Mouse (Mus musculus) intestine, embryonic 14.5 days (tissue): ENCODE data around the gene Fastkd3. TPM values are rescaled to one million over a fixed set of nuclear protein-coding genes. Genes with fewer than 3 reads are reported as not detected.
"Not testable (repeated sequence)": the region's sequence is repeated elsewhere in the genome, so short reads cannot be mapped to it uniquely, and the experiment has no call there.

ENCODE experiments used
- ATAC-seq: fragments of 200-750 bp; cut with Nextera tagmentation; replicated peaks from 2 replicates; pipeline ENCODE4 v1.8.0; 2017; ENCODE audit warnings: low read depth, moderate number of reproducible peaks, moderate TSS enrichment, moderate library complexity; ENCODE audit not compliant: low FRiP score, low TSS enrichment
- DNase-seq: peaks from one replicate; pipeline ENCODE4 v3.0.0-alpha.2; 2018; ENCODE audit warnings: low spot score
- H3K27ac ChIP-seq: fragments of 300-500 bp; sonication (generic); 2 replicates; pipeline ENCODE4 v1.5.1; 2014; ENCODE audit warnings: low read depth, mild to moderate bottlenecking, control low read depth
- H3K27me3 ChIP-seq: fragments of 300-500 bp; sonication (generic); replicated peaks from 2 replicates; pipeline ENCODE4 v1.6.1; 2014; ENCODE audit warnings: low read length, control low read depth; ENCODE audit not compliant: control insufficient read depth, insufficient read depth
- H3K36me3 ChIP-seq: fragments of 300-500 bp; sonication (generic); 2 replicates; pipeline ENCODE4 v1.6.1; 2014; ENCODE audit warnings: low read length, control low read depth; ENCODE audit not compliant: control insufficient read depth, insufficient read depth
- H3K4me1 ChIP-seq: fragments of 300-500 bp; sonication (generic); replicated peaks from 2 replicates; pipeline ENCODE4 v1.6.1; 2014; ENCODE audit warnings: low read length, control low read depth, mixed read lengths; ENCODE audit not compliant: control insufficient read depth, insufficient read depth
- H3K4me2 ChIP-seq: fragments of 300-500 bp; sonication (generic); 2 replicates; pipeline ENCODE4 v1.6.1; 2014; ENCODE audit warnings: low read length
- H3K4me3 ChIP-seq: fragments of 300-500 bp; sonication (generic); 2 replicates; pipeline ENCODE4 v1.5.1; 2014; ENCODE audit warnings: low read depth, low read length, control low read depth, mixed read lengths
- H3K9ac ChIP-seq: fragments of 300-500 bp; sonication (generic); 2 replicates; pipeline ENCODE4 v1.6.1; 2014; ENCODE audit warnings: mild to moderate bottlenecking, low read length
- H3K9me3 ChIP-seq: fragments of 300-500 bp; sonication (generic); 2 replicates; pipeline ENCODE4 v1.6.1; 2016; ENCODE audit warnings: low read length, control low read depth; ENCODE audit not compliant: control insufficient read depth
- WGBS: fragments of 180-500 bp; shearing (Covaris S2); extraction: QIAGEN DNeasy Blood & Tissue Kit; methylation state at CpG from one replicate; pipeline ENCODE4 v1.1.7; 2014; 5-methylcytosine and 5-hydroxymethylcytosine counted together
- polyA plus RNA-seq: library from polyadenylated mRNA; unstranded; fragments of >200 nt; fragmentation: Nextera tagmentation; extraction: Ambion mirVana; gene quantifications from 2 replicates; pipeline ENCODE4 v1.2.1, GENCODE M21; 2014

The Fastkd3 gene
- polyA plus RNA-seq: 34.8 and 37.3 TPM in 2 replicates

DNA sequence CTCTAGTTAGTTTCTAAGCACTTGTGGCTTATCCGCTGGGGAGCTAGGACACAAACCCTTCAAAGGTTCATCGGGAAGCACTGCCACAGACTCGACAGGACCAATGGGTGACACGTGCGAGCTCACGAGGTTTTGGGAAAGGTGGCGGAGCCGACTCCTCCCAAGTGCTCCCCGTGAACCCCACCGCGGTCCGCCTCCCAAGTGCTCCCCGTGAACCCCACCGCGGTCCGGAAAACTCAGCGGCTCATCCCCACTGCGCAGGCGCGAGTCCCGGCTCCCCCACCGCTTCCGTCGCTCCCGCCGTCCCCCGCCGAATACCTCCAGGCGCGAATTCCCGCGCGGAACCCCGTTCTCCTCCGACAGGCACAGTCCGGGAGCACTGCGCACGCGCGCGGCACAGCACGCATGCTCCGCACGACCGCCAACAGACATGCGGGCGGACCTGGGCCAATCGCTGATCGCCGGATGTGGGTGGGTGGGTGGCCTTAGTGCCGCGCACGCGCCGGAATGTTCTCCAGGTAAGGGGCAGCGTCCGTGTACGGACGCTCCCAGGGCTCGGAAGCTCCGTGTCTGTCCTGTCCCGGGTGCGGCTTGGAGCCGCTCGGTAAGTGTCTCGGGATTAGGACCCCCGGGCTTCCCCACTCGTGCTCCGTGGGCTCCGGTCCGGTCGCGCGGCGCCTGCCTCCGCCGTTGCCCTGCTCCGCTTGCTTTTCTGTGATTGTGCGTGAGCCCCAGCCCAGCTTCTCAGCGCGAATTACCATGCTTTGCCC lies at the start of gene Fastkd3, which contains the start of gene Mtrr:
TSS of gene Fastkd3 (plus strand) at position 488 of the 770 bp plus-strand sequence.
TSS of gene Mtrr (minus strand) at position 403 of the 770 bp plus-strand sequence.
- peak within 1 kb of the TSS; percentile 66 for H3K4me3 ChIP-seq
- WGBS: under 1% methylated on average over 81 of the region's 81 CpGs
- DNase-seq (peak; percentile 98), ATAC-seq (peak; percentile 100)
- H3K27ac ChIP-seq: peak within 1 kb of the TSS; percentile 77
- H3K9me3 ChIP-seq: no peaks in the 10 kb centered on the region
- peak within 1 kb of the TSS; percentile 77 for H3K4me2 ChIP-seq
- H3K27me3 ChIP-seq: no peaks in the 10 kb centered on the region
- peak within 1 kb of the TSS; percentile 74 for H3K9ac ChIP-seq
- H3K36me3 ChIP-seq: peaks cover 56% of the 10 kb centered on the region
- peaks cover 8% of the 10 kb centered on the region for H3K4me1 ChIP-seq

GRCm38 (mm10) chr13:68553391-68553790 lies 28.6 kb upstream of the Fastkd3 start:
- H3K4me2 ChIP-seq, H3K4me1 ChIP-seq, H3K9me3 ChIP-seq, H3K4me3 ChIP-seq, H3K27ac ChIP-seq, DNase-seq, H3K36me3 ChIP-seq, H3K27me3 ChIP-seq, H3K9ac ChIP-seq, ATAC-seq: not testable (repeated sequence)
- WGBS: 14% methylated on average over 3 of the region's 6 CpGs

- ATAC-seq (no peak), DNase-seq (no peak)
- H3K9me3 ChIP-seq: no peaks in the 10 kb centered on the region
- no peak overlapping the region for H3K27ac ChIP-seq
- H3K4me3 ChIP-seq: no peak overlapping the region
- no peak overlapping the region for H3K9ac ChIP-seq
- peaks cover 8% of the 10 kb centered on the region for H3K4me1 ChIP-seq
- WGBS: 95% methylated on average over 9 of the region's 9 CpGs
- no peak overlapping the region for H3K4me2 ChIP-seq
- no peaks in the 10 kb centered on the region for H3K27me3 ChIP-seq
- H3K36me3 ChIP-seq: peaks cover 80% of the 10 kb centered on the region
These were observed 13.9 kb upstream of the Fastkd3 start for GRCm38 (mm10) chr13:68568110-68568509.

DNA sequence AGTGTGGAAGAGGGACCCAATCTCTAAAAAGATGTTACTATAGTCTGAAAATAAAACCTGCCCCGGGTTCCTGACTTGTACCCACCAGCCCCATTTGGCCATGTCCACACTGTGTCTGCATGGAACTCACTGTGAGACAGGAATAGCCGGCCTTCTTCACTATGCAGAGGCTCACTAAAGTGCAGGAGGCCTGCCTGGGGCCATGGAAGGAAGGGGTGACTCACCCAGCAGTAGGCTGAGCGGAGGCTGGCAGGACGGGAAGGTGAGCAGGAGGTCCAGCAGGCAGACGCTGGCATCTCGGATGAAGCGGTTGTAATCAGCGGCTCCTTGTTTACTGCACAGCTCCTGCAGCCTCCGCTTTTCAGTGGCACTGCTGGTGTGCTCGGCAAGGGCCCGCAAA lies 13.5 kb upstream of the Fastkd3 start:
- H3K27me3 ChIP-seq: no peaks in the 10 kb centered on the region
- H3K4me2 ChIP-seq: no peak overlapping the region
- no peaks in the 10 kb centered on the region for H3K9me3 ChIP-seq
- DNase-seq: no peak
- ATAC-seq: no peak
- H3K4me1 ChIP-seq: peaks cover 12% of the 10 kb centered on the region
- 93% methylated on average over 11 of the region's 11 CpGs for WGBS
- peaks cover 76% of the 10 kb centered on the region for H3K36me3 ChIP-seq
- no peak overlapping the region for H3K4me3 ChIP-seq
- H3K9ac ChIP-seq: no peak overlapping the region
- H3K27ac ChIP-seq: no peak overlapping the region

DNA sequence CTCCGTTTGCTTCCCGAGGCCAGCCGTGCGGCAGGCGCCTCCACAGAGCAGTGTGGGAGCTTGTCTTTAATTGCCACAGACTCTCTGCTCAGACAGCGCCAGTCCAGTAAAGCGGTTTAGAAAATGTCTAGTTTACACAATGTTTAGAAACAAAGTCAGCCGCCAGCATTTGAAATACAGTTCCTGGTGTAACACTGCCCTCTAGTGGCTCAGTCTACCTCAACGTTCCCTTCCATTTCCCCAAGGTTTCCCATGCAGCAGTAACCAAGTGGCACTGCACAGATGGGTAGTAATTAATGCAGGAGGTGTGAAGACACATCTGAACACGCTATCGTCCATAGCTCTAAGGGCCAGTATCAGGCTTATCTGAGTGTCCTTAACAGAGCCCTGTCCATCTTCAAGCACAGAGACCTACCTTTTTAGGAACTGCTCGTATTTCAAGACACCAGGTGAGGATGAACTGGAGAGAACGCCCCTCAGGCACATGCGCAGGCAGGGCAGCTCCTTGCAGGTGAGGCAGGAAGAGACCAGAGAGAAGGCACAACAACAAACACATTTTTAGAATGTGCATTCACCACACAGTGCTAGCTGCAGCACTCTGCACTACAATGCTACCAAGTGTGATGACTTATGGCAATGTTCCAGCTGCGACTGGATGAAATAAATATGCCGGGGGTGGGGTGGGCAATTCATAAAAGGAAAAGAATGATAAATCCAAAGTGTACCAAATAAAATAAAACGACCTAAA lies 12.3 kb upstream of the Fastkd3 start:
- DNase-seq (peak; percentile 75), ATAC-seq (no peak)
- no peak overlapping the region for H3K9ac ChIP-seq
- H3K27ac ChIP-seq: no peak overlapping the region
- peaks cover 69% of the 10 kb centered on the region for H3K36me3 ChIP-seq
- H3K4me2 ChIP-seq: no peak overlapping the region
- H3K27me3 ChIP-seq: no peaks in the 10 kb centered on the region
- no peak overlapping the region for H3K4me3 ChIP-seq
- H3K4me1 ChIP-seq: peaks cover 16% of the 10 kb centered on the region
- 53% methylated on average over 17 of the region's 17 CpGs for WGBS
- no peaks in the 10 kb centered on the region for H3K9me3 ChIP-seq

GRCm38 (mm10) chr13:68572247-68572646 lies 9.8 kb upstream of the Fastkd3 start:
- ATAC-seq (no peak), DNase-seq (no peak)
- no peaks in the 10 kb centered on the region for H3K9me3 ChIP-seq
- H3K27ac ChIP-seq: no peak overlapping the region
- no peaks in the 10 kb centered on the region for H3K27me3 ChIP-seq
- peaks cover 62% of the 10 kb centered on the region for H3K36me3 ChIP-seq
- H3K4me2 ChIP-seq: no peak overlapping the region
- no peak overlapping the region for H3K9ac ChIP-seq
- 75% methylated on average over 19 of the region's 19 CpGs for WGBS
- H3K4me1 ChIP-seq: peaks cover 16% of the 10 kb centered on the region
- H3K4me3 ChIP-seq: no peak overlapping the region

GRCm38 (mm10) chr13:68572966-68573913 lies 8.8 kb upstream of the Fastkd3 start:
- no peaks in the 10 kb centered on the region for H3K9me3 ChIP-seq
- H3K27me3 ChIP-seq: no peaks in the 10 kb centered on the region
- ATAC-seq (peak; percentile 67), DNase-seq (peak; percentile 63)
- WGBS: 39% methylated on average over 10 of the region's 10 CpGs
- H3K4me3 ChIP-seq: no peak overlapping the region
- 0 out of 2 replicates have a peak overlapping the region, but pooled peaks have one; percentile 3 for H3K9ac ChIP-seq
- H3K4me1 ChIP-seq: peaks cover 16% of the 10 kb centered on the region
- H3K36me3 ChIP-seq: peaks cover 60% of the 10 kb centered on the region
- 0 out of 2 replicates have a peak overlapping the region, but pooled peaks have one; percentile 4 for H3K4me2 ChIP-seq
- peak overlapping the region; percentile 65; the same call in 1 of the 2 replicates for H3K27ac ChIP-seq

- H3K9ac ChIP-seq: no peak overlapping the region
- ATAC-seq (no peak), DNase-seq (no peak)
- no peaks in the 10 kb centered on the region for H3K9me3 ChIP-seq
- H3K27ac ChIP-seq: no peak overlapping the region
- 73% methylated on average over 4 of the region's 4 CpGs for WGBS
- peaks cover 63% of the 10 kb centered on the region for H3K36me3 ChIP-seq
- H3K4me2 ChIP-seq: no peak overlapping the region
- peaks cover 16% of the 10 kb centered on the region for H3K4me1 ChIP-seq
- no peaks in the 10 kb centered on the region for H3K27me3 ChIP-seq
- no peak overlapping the region for H3K4me3 ChIP-seq
These were observed 7.6 kb upstream of the Fastkd3 start for GRCm38 (mm10) chr13:68574398-68574797.
